Mouse (Mus musculus) limb, embryonic 11.5 days (tissue): Measurements from ENCODE around the gene Clec2i. TPM values are rescaled to one million over a fixed set of nuclear protein-coding genes. Genes with fewer than 3 reads are reported as not detected.
A peak's percentile ranks its signal among the peaks of the same experiment; 100 is the strongest.

Source experiments
- ATAC-seq: fragments of 200-750 bp; cut with Nextera tagmentation; 2 replicates; pipeline ENCODE4 v1.8.0; 2017; ENCODE audit warnings: low read depth; ENCODE audit not compliant: insufficient number of reproducible peaks, low FRiP score, low TSS enrichment
- DNase-seq: peaks from one replicate; pipeline ENCODE4 v3.0.0-alpha.2; 2015; ENCODE audit warnings: low spot score
- H3K27ac ChIP-seq: fragments of 300-500 bp; sonication (generic); replicated peaks from 2 replicates; pipeline ENCODE4 v1.5.1; 2014; ENCODE audit warnings: low read depth, mild to moderate bottlenecking, low read length
- H3K27me3 ChIP-seq: fragments of 300-500 bp; sonication (generic); 2 replicates; pipeline ENCODE4 v1.6.1; 2014; ENCODE audit warnings: mild to moderate bottlenecking, low read length, mixed read lengths; ENCODE audit not compliant: control insufficient read depth, insufficient read depth
- H3K36me3 ChIP-seq: fragments of 300-500 bp; sonication (generic); 2 replicates; pipeline ENCODE4 v1.6.1; 2014; ENCODE audit warnings: mild to moderate bottlenecking, low read length, moderate library complexity, mixed read lengths; ENCODE audit not compliant: control insufficient read depth, insufficient read depth
- H3K4me1 ChIP-seq: fragments of 300-500 bp; sonication (generic); 2 replicates; pipeline ENCODE4 v1.6.1; 2014; ENCODE audit warnings: low read length, mixed read lengths; ENCODE audit not compliant: control insufficient read depth, insufficient read depth
- H3K4me2 ChIP-seq: fragments of 300-500 bp; sonication (generic); 2 replicates; pipeline ENCODE4 v1.6.1; 2014; ENCODE audit warnings: low read depth, mild to moderate bottlenecking, moderate library complexity; ENCODE audit not compliant: severe bottlenecking
- H3K4me3 ChIP-seq: fragments of 300-500 bp; sonication (generic); 2 replicates; pipeline ENCODE4 v1.5.1; 2014; ENCODE audit warnings: low read depth, low read length
- H3K9ac ChIP-seq: fragments of 300-500 bp; sonication (generic); 2 replicates; pipeline ENCODE4 v1.6.1; 2014; ENCODE audit warnings: mild to moderate bottlenecking, low read length
- H3K9me3 ChIP-seq: fragments of 300-500 bp; sonication (generic); 2 replicates; pipeline ENCODE4 v1.6.1; 2016; ENCODE audit warnings: low read length; ENCODE audit not compliant: control insufficient read depth
- WGBS: fragments of 180-500 bp; shearing (Covaris S2); extraction: QIAGEN DNeasy Blood & Tissue Kit; methylation state at CpG from one replicate; pipeline ENCODE4 v1.1.7; 2014; 5-methylcytosine and 5-hydroxymethylcytosine counted together
- polyA plus RNA-seq: library from polyadenylated mRNA; unstranded; fragments of >200 nt; fragmentation: Nextera tagmentation; extraction: Ambion mirVana; gene quantifications from 2 replicates; pipeline ENCODE4 v1.2.1, GENCODE M21; 2014

The Clec2i gene
- polyA plus RNA-seq, 1 experiment from 2014 or later: not detected

- Histone ChIP-seq H3K27ac (no peak overlapping the region), H3K4me2 (no peak overlapping the region), H3K4me3 (no peak overlapping the region), H3K27me3 (no peaks in the 10 kb centered on the region), H3K4me1 (no peaks in the 10 kb centered on the region), H3K36me3 (no peaks in the 10 kb centered on the region), H3K9ac (no peak overlapping the region), H3K9me3 (no peaks in the 10 kb centered on the region)
- 87% methylated on average over 2 of the region's 2 CpGs for WGBS
- no peak for ATAC-seq
- no peak for DNase-seq
Measured at GRCm38 (mm10) chr6:128850671-128851070, 36.7 kb upstream of the Clec2i start.

GRCm38 (mm10) chr6:128851151-128851550 lies 36.2 kb upstream of the Clec2i start:
- Histone ChIP-seq H3K4me1 (no peaks in the 10 kb centered on the region), H3K27ac (no peak overlapping the region), H3K36me3 (no peaks in the 10 kb centered on the region), H3K27me3 (no peaks in the 10 kb centered on the region), H3K4me2 (no peak overlapping the region), H3K9ac (no peak overlapping the region), H3K9me3 (no peaks in the 10 kb centered on the region), H3K4me3 (no peak overlapping the region)
- no peak for ATAC-seq
- WGBS: 85% methylated on average over 2 of the region's 2 CpGs
- DNase-seq: no peak

- WGBS: 89% methylated on average over 3 of the region's 3 CpGs
- H3K27me3 ChIP-seq: no peaks in the 10 kb centered on the region
- no peak overlapping the region for H3K4me2 ChIP-seq
- H3K4me3 ChIP-seq: no peak overlapping the region
- ATAC-seq: no peak
- no peak overlapping the region for H3K9ac ChIP-seq
- no peaks in the 10 kb centered on the region for H3K4me1 ChIP-seq
- H3K36me3 ChIP-seq: no peaks in the 10 kb centered on the region
- no peak overlapping the region for H3K27ac ChIP-seq
- DNase-seq: no peak
- no peaks in the 10 kb centered on the region for H3K9me3 ChIP-seq
Measured at GRCm38 (mm10) chr6:128852766-128853165, 34.6 kb upstream of the Clec2i start.

GRCm38 (mm10) chr6:128854024-128854820 lies 33.2 kb upstream of the Clec2i start:
- Histone ChIP-seq H3K36me3 (no peaks in the 10 kb centered on the region), H3K4me1 (no peaks in the 10 kb centered on the region), H3K4me2 (peak overlapping the region; percentile 22), H3K9ac (peak overlapping the region; percentile 22; the same call in 1 of the 2 replicates), H3K4me3 (no peak overlapping the region), H3K27ac (no peak overlapping the region), H3K9me3 (no peaks in the 10 kb centered on the region), H3K27me3 (no peaks in the 10 kb centered on the region)
- WGBS: 44% methylated on average over 12 of the region's 12 CpGs
- ATAC-seq (peak; percentile 66), DNase-seq (peak; percentile 76)

- H3K4me3 ChIP-seq: no peak overlapping the region
- no peaks in the 10 kb centered on the region for H3K36me3 ChIP-seq
- H3K4me1 ChIP-seq: no peaks in the 10 kb centered on the region
- ATAC-seq (no peak), DNase-seq (no peak)
- H3K4me2 ChIP-seq: no peak overlapping the region
- 85% methylated on average over 3 of the region's 3 CpGs for WGBS
- no peak overlapping the region for H3K9ac ChIP-seq
- no peak overlapping the region for H3K27ac ChIP-seq
- H3K9me3 ChIP-seq: no peaks in the 10 kb centered on the region
- H3K27me3 ChIP-seq: no peaks in the 10 kb centered on the region
Measured at GRCm38 (mm10) chr6:128854895-128855294, 32.5 kb upstream of the Clec2i start.

DNA sequence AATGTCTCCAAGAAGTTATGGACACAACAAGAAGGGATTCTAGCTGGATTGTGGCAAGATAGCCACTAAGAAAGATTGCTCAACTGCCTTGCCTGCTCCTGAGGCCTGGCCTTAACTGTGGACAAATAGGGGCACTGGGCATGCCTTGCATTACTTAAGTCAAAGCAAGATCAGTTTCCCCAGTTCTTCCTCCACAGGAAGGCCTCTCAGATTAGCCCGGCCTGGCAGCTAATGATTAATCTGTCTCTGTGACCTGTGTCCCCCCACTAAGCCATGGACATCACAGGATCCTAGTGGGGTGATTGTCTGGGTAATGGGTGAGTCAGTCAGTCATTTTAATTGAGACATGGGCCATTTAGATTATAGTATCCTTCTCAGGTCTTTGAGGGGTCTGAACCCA lies 31.9 kb upstream of the Clec2i start:
- Histone ChIP-seq H3K27me3 (no peaks in the 10 kb centered on the region), H3K27ac (no peak overlapping the region), H3K4me1 (no peaks in the 10 kb centered on the region), H3K4me2 (no peak overlapping the region), H3K36me3 (no peaks in the 10 kb centered on the region), H3K9ac (no peak overlapping the region), H3K4me3 (no peak overlapping the region), H3K9me3 (no peaks in the 10 kb centered on the region)
- 64% methylated on average over 1 of the region's 1 CpGs for WGBS
- no peak for ATAC-seq
- DNase-seq: no peak

GRCm38 (mm10) chr6:128856250-128856649 lies 31.1 kb upstream of the Clec2i start:
- no peaks in the 10 kb centered on the region for H3K4me1 ChIP-seq
- no peaks in the 10 kb centered on the region for H3K9me3 ChIP-seq
- ATAC-seq (no peak), DNase-seq (no peak)
- H3K4me3 ChIP-seq: no peak overlapping the region
- no peaks in the 10 kb centered on the region for H3K36me3 ChIP-seq
- H3K4me2 ChIP-seq: no peak overlapping the region
- H3K27me3 ChIP-seq: no peaks in the 10 kb centered on the region
- WGBS: 85% methylated on average over 5 of the region's 5 CpGs
- H3K9ac ChIP-seq: no peak overlapping the region
- H3K27ac ChIP-seq: no peak overlapping the region

GRCm38 (mm10) chr6:128857976-128858375 lies 29.4 kb upstream of the Clec2i start:
- DNase-seq (no peak), ATAC-seq (no peak)
- Histone ChIP-seq H3K36me3 (no peaks in the 10 kb centered on the region), H3K27ac (no peak overlapping the region), H3K4me1 (no peaks in the 10 kb centered on the region), H3K9ac (no peak overlapping the region), H3K4me2 (no peak overlapping the region), H3K27me3 (no peaks in the 10 kb centered on the region), H3K4me3 (no peak overlapping the region), H3K9me3 (no peaks in the 10 kb centered on the region)
- WGBS: 88% methylated on average over 2 of the region's 2 CpGs

DNA sequence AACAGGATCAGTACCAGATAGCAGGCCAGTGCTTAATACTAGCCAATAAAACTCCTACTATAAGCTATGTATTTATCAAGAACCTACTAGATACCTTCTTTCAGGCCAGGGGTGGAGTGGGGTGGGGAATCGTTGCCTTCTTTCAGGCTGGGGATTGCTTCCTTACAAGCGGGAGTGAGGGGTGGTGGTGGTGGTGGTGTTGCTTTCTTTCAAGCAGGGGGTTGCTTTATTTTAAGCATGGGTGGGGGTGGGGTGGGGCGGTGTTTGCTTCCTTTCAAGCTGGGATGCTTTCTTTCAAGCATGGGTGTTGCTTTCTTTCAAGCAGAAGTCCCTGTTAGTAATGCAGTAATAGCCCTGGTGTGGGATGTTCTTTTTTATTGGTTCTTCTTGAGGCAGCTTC lies 18.5 kb upstream of the Clec2i start:
- DNase-seq (no peak), ATAC-seq (no peak)
- H3K27ac ChIP-seq: no peak overlapping the region
- H3K36me3 ChIP-seq: no peaks in the 10 kb centered on the region
- H3K4me3 ChIP-seq: no peak overlapping the region
- no peaks in the 10 kb centered on the region for H3K4me1 ChIP-seq
- no peak overlapping the region for H3K4me2 ChIP-seq
- H3K9ac ChIP-seq: no peak overlapping the region
- WGBS: 9% methylated on average over 3 of the region's 3 CpGs
- no peaks in the 10 kb centered on the region for H3K27me3 ChIP-seq
- no peaks in the 10 kb centered on the region for H3K9me3 ChIP-seq
